Mouse (Mus musculus): ENCODE measurements around the gene Olfr1253.

Olfr1253 gene

GRCm38 (mm10) chr2:89756990-89757389, at the start of gene Olfr1253:
Gene Olfr1253, minus strand, starts transcription at chr2:89757090.
- no peak for DNase-seq

GRCm38 (mm10) chr2:89799583-89799982, 42.7 kb upstream of the Olfr1253 start:
- DNase-seq: no peak

GRCm38 (mm10) chr2:89793519-89793918, 36.6 kb upstream of the Olfr1253 start, which contains the start of gene Olfr1254:
Gene Olfr1254, minus strand, starts transcription at chr2:89793619.
- DNase-seq: no peak

GRCm38 (mm10) chr2:89724912-89725311, 32.0 kb downstream of the Olfr1253 start, which contains the start of gene Olfr1252:
Gene Olfr1252, minus strand, starts transcription at chr2:89725012.
- no peak for DNase-seq

Data from liver (tissue).